Mouse (Mus musculus) kidney, postnatal 0 days (tissue): ENCODE results near the gene Pigr. TPM values are rescaled to one million over a fixed set of nuclear protein-coding genes. Genes with fewer than 3 reads are reported as not detected.
A peak's percentile ranks its signal among the peaks of the same experiment; 100 is the strongest.

Experiments
- ATAC-seq: fragments of 200-750 bp; cut with Nextera tagmentation; replicated peaks from 2 replicates; pipeline ENCODE4 v1.8.0; 2017; ENCODE audit warnings: low read depth, moderate number of reproducible peaks, moderate TSS enrichment, moderate library complexity; ENCODE audit not compliant: low FRiP score
- DNase-seq: peaks from one replicate; pipeline ENCODE4 v3.0.0-alpha.2; 2016; ENCODE audit warnings: low spot score
- H3K27ac ChIP-seq: fragments of 300-500 bp; sonication (generic); 2 replicates; pipeline ENCODE4 v1.5.1; 2014; ENCODE audit warnings: mild to moderate bottlenecking
- H3K27me3 ChIP-seq: fragments of 300-500 bp; sonication (generic); 2 replicates; pipeline ENCODE4 v1.6.1; 2014; ENCODE audit warnings: low read length, mixed read lengths; ENCODE audit not compliant: insufficient read depth
- H3K36me3 ChIP-seq: fragments of 300-500 bp; sonication (generic); 2 replicates; pipeline ENCODE4 v1.6.1; 2014; ENCODE audit warnings: low read length, mixed read lengths; ENCODE audit not compliant: insufficient read depth
- H3K4me1 ChIP-seq: fragments of 300-500 bp; sonication (generic); replicated peaks from 2 replicates; pipeline ENCODE4 v1.6.1; 2014; ENCODE audit warnings: antibody characterized with exemption, low read length, mixed read lengths; ENCODE audit not compliant: insufficient read depth
- H3K4me2 ChIP-seq: fragments of 300-500 bp; sonication (generic); 2 replicates; pipeline ENCODE4 v1.6.1; 2014; ENCODE audit warnings: mild to moderate bottlenecking, low read length, moderate library complexity, mixed read lengths
- H3K4me3 ChIP-seq: fragments of 300-500 bp; sonication (generic); replicated peaks from 2 replicates; pipeline ENCODE4 v1.5.1; 2014; ENCODE audit warnings: low read depth, low read length
- H3K9ac ChIP-seq: fragments of 300-500 bp; sonication (generic); 2 replicates; pipeline ENCODE4 v1.6.1; 2014; ENCODE audit warnings: low read depth, low read length
- H3K9me3 ChIP-seq: fragments of 300-500 bp; sonication (generic); replicated peaks from 2 replicates; pipeline ENCODE4 v1.6.1; 2016; ENCODE audit warnings: low read length, inconsistent platforms, mixed read lengths
- CTCF ChIP-seq: IDR thresholded peaks from 2 replicates; pipeline ENCODE4 v1.5.1; 2016; ENCODE audit warnings: antibody characterized with exemption, low read depth, mild to moderate bottlenecking, moderate library complexity
- WGBS: fragments of 180-500 bp; shearing (Covaris S2); extraction: QIAGEN DNeasy Blood & Tissue Kit; methylation state at CpG from one replicate; pipeline ENCODE4 v1.1.7; 2014; 5-methylcytosine and 5-hydroxymethylcytosine counted together
- polyA plus RNA-seq: library from polyadenylated mRNA; unstranded; fragments of >200 nt; fragmentation: Nextera tagmentation; extraction: Ambion mirVana; gene quantifications from 2 replicates; pipeline ENCODE4 v1.2.1, GENCODE M21; 2015

Pigr gene
- polyA plus RNA-seq, 1 experiment from 2014 or later: 0.11 TPM

- H3K36me3 ChIP-seq: no peaks in the 10 kb centered on the region
- 52% methylated on average over 6 of the region's 6 CpGs for WGBS
- no peak overlapping the region for H3K9ac ChIP-seq
- no peaks in the 10 kb centered on the region for H3K9me3 ChIP-seq
- DNase-seq (peak; percentile 38), ATAC-seq (no peak)
- TF ChIP-seq CTCF: peak; percentile 50
- H3K27ac ChIP-seq: no peak overlapping the region
- no peak overlapping the region for H3K4me2 ChIP-seq
- no peaks in the 10 kb centered on the region for H3K27me3 ChIP-seq
- H3K4me1 ChIP-seq: 0 out of 2 replicates have a peak, but pooled peaks cover 4% of the 10 kb centered on the region
- no peak overlapping the region for H3K4me3 ChIP-seq
Measured at GRCm38 (mm10) chr1:130838288-130838687, 11.8 kb downstream of the Pigr start.

GRCm38 (mm10) chr1:130840599-130841379 lies 14.3 kb downstream of the Pigr start:
- Histone ChIP-seq H3K9ac (no peak overlapping the region), H3K4me3 (no peak overlapping the region), H3K27ac (no peak overlapping the region), H3K4me1 (0 out of 2 replicates have a peak, but pooled peaks cover 4% of the 10 kb centered on the region), H3K9me3 (no peaks in the 10 kb centered on the region), H3K4me2 (no peak overlapping the region), H3K36me3 (no peaks in the 10 kb centered on the region), H3K27me3 (no peaks in the 10 kb centered on the region)
- 22% methylated on average over 8 of the region's 8 CpGs for WGBS
- no peak for TF ChIP-seq CTCF
- DNase-seq (peak; percentile 63), ATAC-seq (no peak)

GRCm38 (mm10) chr1:130841621-130842020 lies 15.1 kb downstream of the Pigr start:
- no peak overlapping the region for H3K4me2 ChIP-seq
- ATAC-seq (no peak), DNase-seq (no peak)
- 0 out of 2 replicates have a peak, but pooled peaks cover 4% of the 10 kb centered on the region for H3K4me1 ChIP-seq
- H3K27me3 ChIP-seq: no peaks in the 10 kb centered on the region
- no peaks in the 10 kb centered on the region for H3K36me3 ChIP-seq
- WGBS: 57% methylated on average over 7 of the region's 7 CpGs
- no peak for TF ChIP-seq CTCF
- no peak overlapping the region for H3K27ac ChIP-seq
- H3K9me3 ChIP-seq: no peaks in the 10 kb centered on the region
- no peak overlapping the region for H3K9ac ChIP-seq
- no peak overlapping the region for H3K4me3 ChIP-seq

GRCm38 (mm10) chr1:130844516-130844915 lies 18.0 kb downstream of the Pigr start:
- Histone ChIP-seq H3K4me3 (no peak overlapping the region), H3K27ac (no peak overlapping the region), H3K27me3 (no peaks in the 10 kb centered on the region), H3K4me2 (no peak overlapping the region), H3K9ac (no peak overlapping the region), H3K9me3 (no peaks in the 10 kb centered on the region), H3K36me3 (no peaks in the 10 kb centered on the region), H3K4me1 (0 out of 2 replicates have a peak, but pooled peaks cover 4% of the 10 kb centered on the region)
- TF ChIP-seq CTCF: no peak
- ATAC-seq: no peak
- 92% methylated on average over 7 of the region's 7 CpGs for WGBS
- no peak for DNase-seq

- DNase-seq: no peak
- H3K4me3 ChIP-seq: no peak overlapping the region
- H3K27me3 ChIP-seq: no peaks in the 10 kb centered on the region
- H3K9ac ChIP-seq: no peak overlapping the region
- H3K9me3 ChIP-seq: no peaks in the 10 kb centered on the region
- no peak for ATAC-seq
- no peaks in the 10 kb centered on the region for H3K4me1 ChIP-seq
- no peak for TF ChIP-seq CTCF
- H3K4me2 ChIP-seq: no peak overlapping the region
- 85% methylated on average over 10 of the region's 10 CpGs for WGBS
- H3K36me3 ChIP-seq: no peaks in the 10 kb centered on the region
- H3K27ac ChIP-seq: no peak overlapping the region
Measured at GRCm38 (mm10) chr1:130849530-130850214, 23.2 kb downstream of the Pigr start.

- ATAC-seq (no peak), DNase-seq (no peak)
Measured at GRCm38 (mm10) chr1:130850405-130850804, 23.9 kb downstream of the Pigr start.

More at GRCm38 (mm10) chr1:130850405-130850804, 23.9 kb downstream of the Pigr start:
- Histone ChIP-seq H3K27me3 (no peaks in the 10 kb centered on the region), H3K4me2 (no peak overlapping the region), H3K9me3 (no peaks in the 10 kb centered on the region), H3K4me3 (no peak overlapping the region), H3K9ac (no peak overlapping the region), H3K36me3 (no peaks in the 10 kb centered on the region), H3K27ac (no peak overlapping the region), H3K4me1 (no peaks in the 10 kb centered on the region)
- TF ChIP-seq CTCF: no peak
- 83% methylated on average over 5 of the region's 5 CpGs for WGBS
